Mouse (Mus musculus): ENCODE data around the gene Kmt5a.

- no peak for TF ChIP-seq CTCF (conservative IDR thresholded peaks at IDR 0.05; ENCODE audit: insufficient read depth, insufficient read length, low read depth, low read length)
- TF ChIP-seq POLR2A (IDR thresholded peaks at IDR 0.05; ENCODE audit: low read depth, low read length), result no peak
Observed at GRCm38 (mm10) chr5:124500573-124500972, 60.8 kb downstream of the Kmt5a start.

All from kidney, adult 2 months (tissue).